Mouse (Mus musculus) olfactory bulb, adult 2 months (tissue): ENCODE measurements around the gene Apopt1. TPM values are rescaled to one million over a fixed set of nuclear protein-coding genes. Genes with fewer than 3 reads are reported as not detected.

Experiments
- H3K27ac ChIP-seq: fragments of 200-500 bp; 2 replicates; pipeline ENCODE4 v1.5.1; 2012; ENCODE audit warnings: low read depth, low read length; ENCODE audit not compliant: insufficient read depth
- H3K4me1 ChIP-seq: fragments of 200-500 bp; 2 replicates; pipeline ENCODE4 v1.6.1; 2012; ENCODE audit warnings: low read length; ENCODE audit not compliant: control insufficient read depth, insufficient read depth
- H3K4me3 ChIP-seq: fragments of 200-500 bp; 2 replicates; pipeline ENCODE4 v1.5.1; 2012; ENCODE audit warnings: mild to moderate bottlenecking, low read depth, low read length, moderate library complexity; ENCODE audit not compliant: insufficient read depth
- CTCF ChIP-seq: fragments of 200-500 bp; IDR thresholded peaks from 2 replicates; pipeline ENCODE4 v1.5.1; 2012; ENCODE audit warnings: low read depth, mild to moderate bottlenecking, low read length, moderate library complexity; ENCODE audit not compliant: insufficient read depth
- POLR2A ChIP-seq: fragments of 200-500 bp; IDR thresholded peaks from 2 replicates; pipeline ENCODE4 v1.6.1; 2012; ENCODE audit warnings: mild to moderate bottlenecking, low read depth, low read length, moderate library complexity; ENCODE audit not compliant: insufficient read depth
- WGBS: fragments of 180-500 bp; shearing (Covaris S2); methylation state at CpG from one replicate; pipeline ENCODE4 v1.1.7; 2018; 5-methylcytosine and 5-hydroxymethylcytosine counted together
- polyA plus RNA-seq: library from polyadenylated mRNA; stranded (reverse); fragments of >200 nt; gene quantifications from 2 replicates; pipeline ENCODE4 v1.2.4, GENCODE M21; 2012; ENCODE audit warnings: low replicate concordance; ENCODE audit not compliant: missing spikeins, insufficient read depth, insufficient read length

Apopt1 gene
- polyA plus RNA-seq, 1 experiment: not detected

GRCm38 (mm10) chr12:111745274-111745673 is 32.2 kb downstream of the Apopt1 start:
- peaks cover 42% of the 10 kb centered on the region for H3K4me1 ChIP-seq
- TF ChIP-seq POLR2A: no peak
- no peak for TF ChIP-seq CTCF
- no peak overlapping the region for H3K4me3 ChIP-seq
- WGBS: 76% methylated on average over 6 of the region's 6 CpGs
- peak overlapping the region; percentile 89 for H3K27ac ChIP-seq

- Histone ChIP-seq H3K4me3 (no peak overlapping the region), H3K27ac (peak overlapping the region; percentile 89), H3K4me1 (peaks cover 48% of the 10 kb centered on the region)
- no peak for TF ChIP-seq CTCF
- 0 out of 2 replicates have a peak, but pooled peaks have one; percentile 12 for TF ChIP-seq POLR2A
- 31% methylated on average over 5 of the region's 5 CpGs for WGBS
Observed at GRCm38 (mm10) chr12:111746091-111746490, 33.0 kb downstream of the Apopt1 start.

DNA sequence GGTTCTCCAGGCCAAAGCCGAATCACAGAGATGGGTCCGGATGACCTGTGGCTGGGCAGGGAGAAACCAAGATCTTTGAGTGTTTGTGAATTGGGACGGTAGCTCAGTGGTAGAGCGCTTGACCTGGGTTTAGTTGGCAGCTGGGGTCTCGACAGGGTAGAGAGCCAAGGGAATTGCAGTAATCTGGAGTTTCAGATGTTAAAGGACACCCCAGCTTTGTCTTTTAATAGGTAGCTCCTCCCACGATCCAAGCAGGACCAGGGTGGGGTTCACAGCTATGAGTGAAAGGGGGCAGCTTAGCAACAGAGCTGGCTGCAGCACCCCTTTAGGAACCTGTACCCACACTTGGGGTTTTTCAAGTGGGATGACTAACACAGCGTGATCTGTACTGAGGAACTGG is 34.4 kb downstream of the Apopt1 start:
- Histone ChIP-seq H3K4me3 (no peak overlapping the region), H3K4me1 (peaks cover 51% of the 10 kb centered on the region), H3K27ac (no peak overlapping the region)
- 79% methylated on average over 7 of the region's 7 CpGs for WGBS
- TF ChIP-seq POLR2A (no peak), CTCF (no peak)

DNA sequence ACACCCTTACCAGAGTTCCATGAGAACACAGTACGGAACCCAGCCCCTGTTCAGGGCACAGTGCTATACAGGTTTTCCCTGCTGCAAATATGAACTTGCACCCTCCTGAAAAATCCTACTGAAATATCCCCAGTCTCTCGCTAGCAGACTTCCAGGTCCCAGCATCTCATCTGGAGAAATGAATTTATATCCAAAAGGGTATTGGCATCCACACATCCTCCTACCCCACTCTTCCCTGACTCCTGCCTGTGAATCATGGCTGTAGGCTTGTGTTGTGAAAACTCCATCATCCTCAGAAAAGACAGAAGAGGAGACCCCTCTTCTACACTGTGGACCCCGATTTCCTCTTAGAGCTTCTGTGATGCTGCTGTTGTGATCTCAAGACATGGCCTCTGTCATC is 37.7 kb downstream of the Apopt1 start:
- Histone ChIP-seq H3K4me3 (no peak overlapping the region), H3K4me1 (peaks cover 39% of the 10 kb centered on the region), H3K27ac (0 out of 2 replicates have a peak overlapping the region, but pooled peaks have one; percentile 1)
- 60% methylated on average over 3 of the region's 3 CpGs for WGBS
- TF ChIP-seq CTCF (no peak), POLR2A (no peak)

DNA sequence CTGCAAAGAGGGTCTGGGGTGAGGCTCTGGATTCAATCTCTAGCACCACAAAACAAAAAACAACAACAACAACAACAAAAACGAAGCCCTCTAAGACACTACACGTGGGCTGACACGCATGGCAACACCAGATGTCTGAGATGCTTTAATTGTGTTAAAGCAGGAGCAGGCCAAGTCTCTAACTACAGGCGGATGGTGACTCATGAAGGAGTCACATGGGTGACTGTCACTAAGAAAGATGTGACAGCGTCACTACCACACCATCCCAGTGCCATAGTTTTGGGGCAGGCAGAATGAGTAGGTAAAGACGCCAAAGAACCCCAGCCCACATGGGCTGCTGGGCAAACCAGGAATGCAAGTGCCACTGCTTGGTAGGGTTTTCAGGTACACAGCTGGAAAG is 39.4 kb downstream of the Apopt1 start:
- Histone ChIP-seq H3K4me3 (no peak overlapping the region), H3K27ac (no peak overlapping the region), H3K4me1 (peaks cover 26% of the 10 kb centered on the region)
- 37% methylated on average over 6 of the region's 6 CpGs for WGBS
- no peak for TF ChIP-seq CTCF
- TF ChIP-seq POLR2A: no peak

DNA sequence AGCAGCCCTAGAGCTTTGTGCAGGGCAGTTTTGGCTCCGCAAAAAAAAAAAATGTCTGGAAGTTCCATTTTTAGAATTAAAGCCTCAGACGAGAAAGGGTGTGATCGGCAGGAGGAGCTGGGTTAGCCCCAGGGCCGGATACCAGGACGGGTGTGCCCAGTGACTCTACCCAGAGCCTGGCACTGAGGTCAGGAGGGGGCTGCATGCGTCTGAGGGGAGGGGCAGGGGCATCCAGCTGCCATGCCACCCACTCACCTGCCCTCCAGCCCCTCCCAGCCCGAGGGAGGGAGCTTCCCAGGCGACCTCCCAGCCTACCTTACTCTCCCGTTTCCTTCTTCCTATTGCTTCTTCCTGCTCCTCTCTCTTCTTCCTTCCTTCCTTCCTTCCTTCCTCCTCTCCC is 40.3 kb downstream of the Apopt1 start:
- TF ChIP-seq POLR2A (no peak), CTCF (no peak)
- Histone ChIP-seq H3K4me1 (peaks cover 28% of the 10 kb centered on the region), H3K4me3 (no peak overlapping the region), H3K27ac (no peak overlapping the region)
- 40% methylated on average over 9 of the region's 9 CpGs for WGBS

GRCm38 (mm10) chr12:111754710-111755109 is 41.6 kb downstream of the Apopt1 start:
- Histone ChIP-seq H3K4me3 (no peak overlapping the region), H3K4me1 (peaks cover 28% of the 10 kb centered on the region), H3K27ac (no peak overlapping the region)
- TF ChIP-seq POLR2A (no peak), CTCF (no peak)

DNA sequence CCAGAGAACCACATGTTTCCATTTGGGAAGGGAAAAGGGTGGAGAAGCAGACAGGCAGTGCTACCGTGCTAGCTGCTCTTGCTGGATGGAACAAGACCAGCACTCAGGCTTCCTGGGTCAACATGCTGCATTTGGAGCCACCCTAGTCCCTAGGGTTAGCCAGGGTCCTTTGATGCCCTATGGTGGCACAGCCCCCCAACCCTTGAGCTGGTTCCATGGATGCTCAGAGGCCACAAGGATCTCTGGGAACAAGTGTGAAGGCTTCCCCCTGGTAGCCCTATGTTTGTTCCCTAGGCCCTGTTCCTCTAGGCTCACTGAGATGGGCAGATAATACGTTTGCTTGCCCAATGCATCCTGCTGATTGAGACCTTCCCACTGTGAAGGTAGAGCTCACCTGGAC is 42.2 kb downstream of the Apopt1 start:
- Histone ChIP-seq H3K4me3 (no peak overlapping the region), H3K27ac (no peak overlapping the region), H3K4me1 (peaks cover 25% of the 10 kb centered on the region)
- WGBS: 64% methylated on average over 2 of the region's 2 CpGs
- no peak for TF ChIP-seq POLR2A
- no peak for TF ChIP-seq CTCF

GRCm38 (mm10) chr12:111756082-111756697 is 43.1 kb downstream of the Apopt1 start:
- TF ChIP-seq CTCF (no peak), POLR2A (no peak)
- Histone ChIP-seq H3K4me1 (peaks cover 20% of the 10 kb centered on the region), H3K27ac (no peak overlapping the region), H3K4me3 (no peak overlapping the region)
- 64% methylated on average over 4 of the region's 4 CpGs for WGBS
